24 mouse cellular contexts compared by ENCODE assay signal in genomic region chr6:115791016-115791415, GRCm38 (mm10). TPM values are rescaled to one million over a fixed set of nuclear protein-coding genes. Genes with fewer than 3 reads are reported as not detected.
DNase-seq lines count a peak whose midpoint lies in the region; ATAC-seq and TF ChIP-seq lines count a peak whose summit lies in the region.
"Had no signal": no experiment of that assay in that cellular context is flagged by ENCODE, and none has a peak within 500 bp of the region (broad histone marks: within the 10 kb centered on the region; RNA-seq: fewer than 3 reads in every experiment).

No protein-coding gene starts in this region.

- H3K9me3 ChIP-seq in liver, embryonic 14.5 days (ENCODE audit: control insufficient read depth, low read length): no peaks in the 10 kb centered on the region
- H3K9me3 ChIP-seq in liver, embryonic 12.5 days (replicated peaks): no peaks in the 10 kb centered on the region
- H3K9me3 ChIP-seq: heart, embryonic 15.5 days; limb, embryonic 15.5 days; midbrain, embryonic 15.5 days; neural tube, embryonic 12.5 days had no signal

- H3K4me2 ChIP-seq in liver, embryonic 14.5 days (ENCODE audit: low read depth): no peak overlapping the region
- no peak overlapping the region for H3K4me2 ChIP-seq in liver, embryonic 12.5 days
- H3K4me2 ChIP-seq: heart, embryonic 15.5 days; hindbrain, embryonic 14.5 days; limb, embryonic 15.5 days; midbrain, embryonic 15.5 days; neural tube, embryonic 12.5 days had no signal

- 59% methylated on average over 10 of the region's 10 CpGs for WGBS in cerebellum, adult 2 months
- WGBS in liver, embryonic 14.5 days (ENCODE audit: insufficient replicate concordance): 71% methylated on average over 10 of the region's 10 CpGs
- 80% methylated on average over 10 of the region's 10 CpGs for WGBS in liver, embryonic 12.5 days (ENCODE audit: insufficient replicate concordance)

- peak; percentile 51 for DNase-seq in cerebellum, adult 9-11 months
- DNase-seq in cerebellum, adult 2 months: no peak
- peak; percentile 53 for DNase-seq in gastrocnemius, postnatal 25 days
- no peak for DNase-seq in gastrocnemius, postnatal 14 days
- DNase-seq in liver, embryonic 14.5 days (ENCODE audit: low read depth in 3 of 3, low spot score in 3 of 3): no peak
- DNase-seq in left cerebral cortex, postnatal 4 days: no peak
- DNase-seq: adrenal gland, postnatal 36 days; kidney, adult 18-20 months; kidney, postnatal 10 days; retina, postnatal 1 day; right cerebral cortex, postnatal 25 days; spleen, adult 18-20 months had no signal

- H3K27ac ChIP-seq in cerebellum, adult 2 months (ENCODE audit: insufficient read depth, low read length): no peak overlapping the region
- no peak overlapping the region for H3K27ac ChIP-seq in liver, embryonic 14.5 days
- no peak overlapping the region for H3K27ac ChIP-seq in liver, embryonic 12.5 days
- H3K27ac ChIP-seq: heart, embryonic 15.5 days; hindbrain, embryonic 14.5 days; left cerebral cortex, adult 2 months; limb, embryonic 15.5 days; macrophage; midbrain, embryonic 15.5 days; neural tube, embryonic 12.5 days had no signal

- H3K4me3 ChIP-seq in cerebellum, adult 2 months (replicated peaks; ENCODE audit: insufficient read depth, low read depth, low read length): no peak overlapping the region
- H3K4me3 ChIP-seq in liver, embryonic 14.5 days (ENCODE audit: insufficient read depth in 1 of 2, low read depth in 2 of 2, low read length in 2 of 2): no peak overlapping the region
- no peak overlapping the region for H3K4me3 ChIP-seq in liver, embryonic 12.5 days
- H3K4me3 ChIP-seq: heart, embryonic 15.5 days; left cerebral cortex, adult 2 months; limb, embryonic 15.5 days; midbrain, embryonic 15.5 days; neural tube, embryonic 12.5 days had no signal

- no peak for ATAC-seq in liver, embryonic 14.5 days (ENCODE audit: insufficient read depth)
- no peak for ATAC-seq in liver, embryonic 12.5 days
- ATAC-seq: CD4-positive, CD25-positive, alpha-beta regulatory T cell, adult 4 months; forebrain, embryonic 14.5 days; inflammation-experienced regulatory T-cells, adult 6 months; lung, postnatal 0 days; midbrain, embryonic 15.5 days had no signal

- TF ChIP-seq CTCF in cerebellum, adult 2 months (IDR thresholded peaks at IDR 0.05; ENCODE audit: borderline replicate concordance, insufficient read depth, low read depth, low read length): no peak
- 0 out of 2 replicates have a peak, but pooled peaks have one; percentile 4 for TF ChIP-seq CTCF in liver, embryonic 14.5 days (IDR thresholded peaks at IDR 0.05; ENCODE audit: low read depth)

- H3K27me3 ChIP-seq in cerebellum, adult 2 months (ENCODE audit: control insufficient read depth, insufficient read depth, low read length): no peaks in the 10 kb centered on the region
- H3K27me3 ChIP-seq in liver, embryonic 14.5 days (ENCODE audit: control insufficient read depth, insufficient read depth, low read length): no peaks in the 10 kb centered on the region
- H3K27me3 ChIP-seq in liver, embryonic 12.5 days (replicated peaks): no peaks in the 10 kb centered on the region
- H3K27me3 ChIP-seq: heart, embryonic 15.5 days; limb, embryonic 15.5 days; midbrain, embryonic 15.5 days; neural tube, embryonic 12.5 days had no signal

- intact Hi-C loops in gastrocnemius, postnatal 14 days (cut with DNase I; ENCODE audit: low total_unique reads): no loop called here
- intact Hi-C loops in left cerebral cortex, postnatal 4 days (cut with DNase I): loop anchor here (10.0 kb wide), 1 partner anchor 166 kb away; no protein-coding TSS in a partner anchor

- H3K36me3 ChIP-seq in liver, embryonic 14.5 days (replicated peaks; ENCODE audit: control insufficient read depth, insufficient read depth, low read depth): no peaks in the 10 kb centered on the region
- peaks cover 90% of the 10 kb centered on the region for H3K36me3 ChIP-seq in liver, embryonic 12.5 days

- H3K9ac ChIP-seq in liver, embryonic 14.5 days (replicated peaks): no peak overlapping the region
- no peak overlapping the region for H3K9ac ChIP-seq in liver, embryonic 12.5 days
- H3K9ac ChIP-seq: heart, embryonic 15.5 days; hindbrain, embryonic 14.5 days; limb, embryonic 15.5 days; midbrain, embryonic 15.5 days; neural tube, embryonic 12.5 days had no signal

- H3K4me1 ChIP-seq in cerebellum, adult 2 months (ENCODE audit: control insufficient read depth, insufficient read depth, low read length): peaks cover 19% of the 10 kb centered on the region
- no peaks in the 10 kb centered on the region for H3K4me1 ChIP-seq in liver, embryonic 14.5 days (replicated peaks; ENCODE audit: control insufficient read depth in 2 of 2, insufficient read depth in 2 of 2, low read length in 1 of 2)
- no peaks in the 10 kb centered on the region for H3K4me1 ChIP-seq in liver, embryonic 12.5 days
- H3K4me1 ChIP-seq: midbrain, embryonic 15.5 days; neural tube, embryonic 12.5 days had no signal

- no peak for TF ChIP-seq EP300 in liver, embryonic 14.5 days (IDR thresholded peaks at IDR 0.05; ENCODE audit: low read depth)

- TF ChIP-seq POLR2A in cerebellum, adult 2 months (IDR thresholded peaks at IDR 0.05; ENCODE audit: borderline replicate concordance, insufficient read depth, low read length): no peak

RNA-seq across cellular contexts. Expression of gene Cand2, which starts 16.7 kb away (rescaled TPM):
- 5.1 and 6.7 TPM in 2 replicates for polyA plus RNA-seq in cerebellum, adult 2 months (2012; rRNA removed)
- 10 to 100 TPM; 61.9 to 64.2 TPM for total RNA-seq in gastrocnemius, postnatal 25 days (2021)
- total RNA-seq in gastrocnemius, postnatal 14 days (2021): 10 to 100 TPM; 68.1 to 86.4 TPM
- 2.4 and 2.8 TPM in 2 replicates for polyA plus RNA-seq in liver, embryonic 14.5 days (2012; rRNA removed)
- 1.7 and 2.5 TPM in 2 replicates for polyA plus RNA-seq in liver, embryonic 14.5 days (2014; fragmentation: Nextera tagmentation; extraction: Ambion mirVana)
- polyA plus RNA-seq in liver, embryonic 12.5 days (2016; fragmentation: Nextera tagmentation; extraction: Ambion mirVana): 9.5 and 10.5 TPM in 2 replicates
- total RNA-seq in left cerebral cortex, postnatal 4 days (2021): 1 to 10 TPM; 8.3 to 8.5 TPM

RNA-seq across cellular contexts. Expression of gene Rpl32, which starts 17.5 kb away (rescaled TPM):
- 680 and 720 TPM in 2 replicates for polyA plus RNA-seq in cerebellum, adult 2 months (2012; rRNA removed)
- total RNA-seq in gastrocnemius, postnatal 25 days (2021): 100 to 1,000 TPM; 536 to 577 TPM
- total RNA-seq in gastrocnemius, postnatal 14 days (2021): 100 to 1,000 TPM; 847 to 987 TPM
- 986 and 1,878 TPM in 2 replicates for polyA plus RNA-seq in liver, embryonic 14.5 days (2012; rRNA removed)
- polyA plus RNA-seq in liver, embryonic 14.5 days (2014; fragmentation: Nextera tagmentation; extraction: Ambion mirVana): 1,452 and 1,510 TPM in 2 replicates
- 1,876 and 1,897 TPM in 2 replicates for polyA plus RNA-seq in liver, embryonic 12.5 days (2016; fragmentation: Nextera tagmentation; extraction: Ambion mirVana)
- total RNA-seq in left cerebral cortex, postnatal 4 days (2021): 100 to 1,000 TPM; 842 to 903 TPM

RNA-seq across cellular contexts. Expression of gene Tmem40, which starts 28.8 kb away (rescaled TPM):
- polyA plus RNA-seq in cerebellum, adult 2 months (2012; rRNA removed): 2.7 and 3.5 TPM in 2 replicates
- total RNA-seq in gastrocnemius, postnatal 25 days (2021): under 1 TPM; 0.35 to 0.43 TPM
- under 1 TPM; 0.33 to 0.80 TPM for total RNA-seq in gastrocnemius, postnatal 14 days (2021)
- polyA plus RNA-seq in liver, embryonic 14.5 days (2012; rRNA removed): 19.4 and 20.1 TPM in 2 replicates
- polyA plus RNA-seq in liver, embryonic 14.5 days (2014; fragmentation: Nextera tagmentation; extraction: Ambion mirVana): 19.8 and 21.5 TPM in 2 replicates
- polyA plus RNA-seq in liver, embryonic 12.5 days (2016; fragmentation: Nextera tagmentation; extraction: Ambion mirVana): 29.1 and 32.7 TPM in 2 replicates
- 1 to 10 TPM in 1 of 2 experiments, under 1 TPM in 1; 0.60 to 1.2 TPM for total RNA-seq in left cerebral cortex, postnatal 4 days (2021)
- polyA plus RNA-seq: CD4-positive, CD25-positive, alpha-beta regulatory T cell, adult 4 months; inflammation-experienced regulatory T-cells, adult 6 months had no signal

RNA-seq across cellular contexts. Expression of gene Efcab12, which starts 47.2 kb away (rescaled TPM):
- polyA plus RNA-seq in cerebellum, adult 2 months (2012; rRNA removed): 5.1 and 5.8 TPM in 2 replicates
- total RNA-seq in gastrocnemius, postnatal 25 days (2021): under 1 TPM in 1 of 2 experiments, not detected in 1; 0.24 TPM
- under 1 TPM; 0.08 to 0.18 TPM for total RNA-seq in gastrocnemius, postnatal 14 days (2021)
- 0.09 and 0.11 TPM in 2 replicates for polyA plus RNA-seq in liver, embryonic 14.5 days (2012; rRNA removed)
- 0.06 TPM in 1 of 2 replicates, not detected in the other for polyA plus RNA-seq in liver, embryonic 14.5 days (2014; fragmentation: Nextera tagmentation; extraction: Ambion mirVana)
- 0.25 and 0.26 TPM in 2 replicates for polyA plus RNA-seq in liver, embryonic 12.5 days (2016; fragmentation: Nextera tagmentation; extraction: Ambion mirVana)
- total RNA-seq in left cerebral cortex, postnatal 4 days (2021): 1 to 10 TPM; 3.0 to 3.6 TPM

Comparison
In these comparisons a context has a peak if more than half of its experiments do, and no peak if none do; other contexts are left out.
1. DNase-seq: peak in cerebellum, adult 9-11 months (single experiment) and gastrocnemius, postnatal 25 days (single experiment); none in cerebellum, adult 2 months (0 of 2), gastrocnemius, postnatal 14 days (single experiment), liver, embryonic 14.5 days (0 of 3) and left cerebral cortex, postnatal 4 days (single experiment).
2. RNA of gene Cand2, which starts 16.7 kb away (total RNA-seq): 68.1 to 86.4 TPM in gastrocnemius, postnatal 14 days and 61.9 to 64.2 TPM in gastrocnemius, postnatal 25 days; 8.3 to 8.5 TPM in left cerebral cortex, postnatal 4 days; every median in the first group is over 4 times any median in the second.